Mouse (Mus musculus): ENCODE measurements around the gene Islr. TPM values are rescaled to one million over a fixed set of nuclear protein-coding genes. Genes with fewer than 3 reads are reported as not detected.

Gene Islr
- total and polyA plus RNA-seq, 2 experiments from 2014 or later, result 27.4 to 45.8 TPM

- Histone ChIP-seq H3K4me1 (ENCODE audit: insufficient read depth) (no peaks in the 10 kb centered on the region), H3K4me2 (ENCODE audit: low read depth) (no peak overlapping the region), H3K27ac (ENCODE audit: low read depth, low read length) (no peak overlapping the region), H3K4me3 (ENCODE audit: low read depth, low read length) (no peak overlapping the region), H3K9me3 (ENCODE audit: low read length) (no peaks in the 10 kb centered on the region), H3K9ac (no peak overlapping the region), H3K27me3 (ENCODE audit: insufficient read depth, low read length) (no peaks in the 10 kb centered on the region), H3K36me3 (ENCODE audit: insufficient read depth) (peaks cover 11% of the 10 kb centered on the region)
- DNase-seq (no peak), ATAC-seq (no peak)
- TF ChIP-seq CTCF (IDR thresholded peaks at IDR 0.05; ENCODE audit: low read depth), result no peak
- 98% methylated on average over 28 of the region's 28 CpGs for WGBS
Measured at GRCm38 (mm10) chr9:58234502-58235015, 30.5 kb upstream of the Islr start.

GRCm38 (mm10) chr9:58232374-58232773 lies 28.3 kb upstream of the Islr start:
- Histone ChIP-seq H3K36me3 (ENCODE audit: insufficient read depth) (peaks cover 19% of the 10 kb centered on the region), H3K4me2 (ENCODE audit: low read depth) (no peak overlapping the region), H3K4me3 (ENCODE audit: low read depth, low read length) (no peak overlapping the region), H3K27ac (ENCODE audit: low read depth, low read length) (no peak overlapping the region), H3K9me3 (ENCODE audit: low read length) (no peaks in the 10 kb centered on the region), H3K9ac (no peak overlapping the region), H3K27me3 (ENCODE audit: insufficient read depth, low read length) (no peaks in the 10 kb centered on the region), H3K4me1 (ENCODE audit: insufficient read depth) (no peaks in the 10 kb centered on the region)
- ATAC-seq, result no peak
- DNase-seq, result no peak
- 85% methylated on average over 5 of the region's 5 CpGs for WGBS
- TF ChIP-seq CTCF (IDR thresholded peaks at IDR 0.05; ENCODE audit: low read depth), result no peak

GRCm38 (mm10) chr9:58231746-58232145 lies 27.6 kb upstream of the Islr start:
- Histone ChIP-seq H3K36me3 (ENCODE audit: insufficient read depth) (peaks cover 19% of the 10 kb centered on the region), H3K27me3 (ENCODE audit: insufficient read depth, low read length) (no peaks in the 10 kb centered on the region), H3K9me3 (ENCODE audit: low read length) (no peaks in the 10 kb centered on the region), H3K4me2 (ENCODE audit: low read depth) (no peak overlapping the region), H3K9ac (no peak overlapping the region), H3K27ac (ENCODE audit: low read depth, low read length) (no peak overlapping the region), H3K4me3 (ENCODE audit: low read depth, low read length) (no peak overlapping the region), H3K4me1 (ENCODE audit: insufficient read depth) (no peaks in the 10 kb centered on the region)
- DNase-seq (no peak), ATAC-seq (no peak)
- 83% methylated on average over 6 of the region's 6 CpGs for WGBS
- TF ChIP-seq CTCF (IDR thresholded peaks at IDR 0.05; ENCODE audit: low read depth), result no peak

- H3K9ac ChIP-seq, result no peak overlapping the region
- no peaks in the 10 kb centered on the region for H3K4me1 ChIP-seq (ENCODE audit: insufficient read depth)
- 95% methylated on average over 9 of the region's 9 CpGs for WGBS
- H3K4me2 ChIP-seq (ENCODE audit: low read depth), result no peak overlapping the region
- H3K9me3 ChIP-seq (ENCODE audit: low read length), result no peaks in the 10 kb centered on the region
- H3K27ac ChIP-seq (ENCODE audit: low read depth, low read length), result no peak overlapping the region
- DNase-seq (no peak), ATAC-seq (no peak)
- peaks cover 12% of the 10 kb centered on the region for H3K36me3 ChIP-seq (ENCODE audit: insufficient read depth)
- no peak overlapping the region for H3K4me3 ChIP-seq (ENCODE audit: low read depth, low read length)
- no peaks in the 10 kb centered on the region for H3K27me3 ChIP-seq (ENCODE audit: insufficient read depth, low read length)
- TF ChIP-seq CTCF (IDR thresholded peaks at IDR 0.05; ENCODE audit: low read depth), result no peak
Measured at GRCm38 (mm10) chr9:58228777-58229466, 24.8 kb upstream of the Islr start.

GRCm38 (mm10) chr9:58225915-58226913 lies 22.1 kb upstream of the Islr start:
- no peak overlapping the region for H3K27ac ChIP-seq (ENCODE audit: low read depth, low read length)
- no peaks in the 10 kb centered on the region for H3K9me3 ChIP-seq (ENCODE audit: low read length)
- DNase-seq (no peak), ATAC-seq (no peak)
- no peak overlapping the region for H3K9ac ChIP-seq
- peaks cover 9% of the 10 kb centered on the region for H3K36me3 ChIP-seq (ENCODE audit: insufficient read depth)
- no peaks in the 10 kb centered on the region for H3K27me3 ChIP-seq (ENCODE audit: insufficient read depth, low read length)
- H3K4me1 ChIP-seq (ENCODE audit: insufficient read depth), result no peaks in the 10 kb centered on the region
- no peak overlapping the region for H3K4me2 ChIP-seq (ENCODE audit: low read depth)
- TF ChIP-seq CTCF (IDR thresholded peaks at IDR 0.05; ENCODE audit: low read depth), result peak; percentile 62
- 68% methylated on average over 9 of the region's 9 CpGs for WGBS
- H3K4me3 ChIP-seq (ENCODE audit: low read depth, low read length), result no peak overlapping the region

- DNase-seq (no peak), ATAC-seq (no peak)
- Histone ChIP-seq H3K9ac (no peak overlapping the region), H3K36me3 (ENCODE audit: insufficient read depth) (peaks cover 6% of the 10 kb centered on the region), H3K4me2 (ENCODE audit: low read depth) (no peak overlapping the region), H3K27me3 (ENCODE audit: insufficient read depth, low read length) (no peaks in the 10 kb centered on the region), H3K4me1 (ENCODE audit: insufficient read depth) (no peaks in the 10 kb centered on the region), H3K9me3 (ENCODE audit: low read length) (no peaks in the 10 kb centered on the region), H3K27ac (ENCODE audit: low read depth, low read length) (no peak overlapping the region), H3K4me3 (ENCODE audit: low read depth, low read length) (no peak overlapping the region)
- 87% methylated on average over 2 of the region's 2 CpGs for WGBS
- TF ChIP-seq CTCF (IDR thresholded peaks at IDR 0.05; ENCODE audit: low read depth), result no peak
Measured at GRCm38 (mm10) chr9:58224356-58224755, 20.2 kb upstream of the Islr start.

Data from forebrain, postnatal 0 days (tissue).